Mouse (Mus musculus): ENCODE data around the gene Tnik. TPM values are rescaled to one million over a fixed set of nuclear protein-coding genes. Genes with fewer than 3 reads are reported as not detected.

Tnik gene
- polyA plus RNA-seq, 1 experiment from 2014 or later = 111 TPM

DNA sequence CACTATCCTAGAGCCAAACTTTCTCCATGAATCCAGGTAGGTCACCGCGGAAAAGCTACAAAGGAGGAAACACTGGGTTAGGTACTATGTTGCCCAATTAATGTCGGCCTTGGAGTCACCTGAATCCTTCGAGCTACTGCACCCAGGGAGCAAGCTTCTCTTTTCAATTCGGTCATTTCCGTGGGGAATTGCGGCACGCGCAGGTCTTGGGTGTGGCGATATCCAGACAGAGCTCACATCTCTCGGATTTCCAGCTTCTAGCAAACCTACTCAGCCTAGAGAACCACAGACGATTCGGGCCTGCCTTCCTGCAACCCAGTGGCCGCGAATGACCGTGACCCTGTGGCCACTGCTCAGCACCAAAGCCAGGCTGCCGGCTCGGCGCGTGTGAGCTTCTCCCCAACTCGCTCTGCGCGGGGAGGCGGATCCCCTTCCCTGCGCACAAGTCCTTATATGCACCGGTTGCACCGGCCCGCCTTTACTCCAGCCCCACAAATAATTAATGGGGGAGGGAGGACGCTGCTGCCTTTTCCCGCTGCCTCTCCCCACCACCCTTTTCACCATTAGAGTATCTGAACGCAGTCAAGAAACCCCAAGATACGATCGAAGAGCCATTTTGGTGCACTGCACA is 528 bp upstream of the Tnik start:
- H3K9ac ChIP-seq (replicated peaks; ENCODE audit: low read depth, low read length) = peak overlapping the region; percentile 94
- peak; percentile 59 for ATAC-seq
- no peaks in the 10 kb centered on the region for H3K27me3 ChIP-seq (replicated peaks; ENCODE audit: control insufficient read depth, insufficient read depth, low read length)
- H3K4me2 ChIP-seq (ENCODE audit: low read length) = peak overlapping the region; percentile 84
- H3K27ac ChIP-seq (ENCODE audit: low read length) = peak overlapping the region; percentile 96
- H3K36me3 ChIP-seq (ENCODE audit: control insufficient read depth, insufficient read depth) = no peaks in the 10 kb centered on the region
- H3K9me3 ChIP-seq (ENCODE audit: control insufficient read depth, low read length) = no peaks in the 10 kb centered on the region
- H3K4me1 ChIP-seq (replicated peaks; ENCODE audit: control insufficient read depth, insufficient read depth, low read length) = peaks cover 19% of the 10 kb centered on the region
- under 1% methylated on average over 33 of the region's 33 CpGs for WGBS
- peak overlapping the region; percentile 86 for H3K4me3 ChIP-seq (replicated peaks; ENCODE audit: low read length)

- 1% methylated on average over 26 of the region's 26 CpGs for WGBS
- ATAC-seq = peak; percentile 32
- peaks cover 33% of the 10 kb centered on the region for H3K4me1 ChIP-seq (replicated peaks; ENCODE audit: control insufficient read depth, insufficient read depth, low read length)
Measured at GRCm38 (mm10) chr3:28263948-28264840, 1.2 kb downstream of the Tnik start.

DNA sequence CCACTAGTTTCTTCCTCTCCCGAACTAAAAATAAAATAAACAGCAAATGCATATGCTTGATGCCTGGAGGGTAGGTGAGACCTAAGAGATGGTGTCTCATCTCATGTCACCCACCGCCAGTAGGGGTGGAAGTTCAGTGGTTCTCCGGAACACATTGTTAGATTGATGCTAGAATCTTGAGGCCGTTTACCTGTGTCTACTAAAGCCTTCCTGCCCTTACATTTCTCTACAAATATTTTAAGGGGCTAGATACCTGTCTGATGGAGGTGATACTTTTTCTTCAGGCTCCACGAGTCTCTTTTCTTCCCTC is 1.8 kb downstream of the Tnik start:
- Histone ChIP-seq H3K4me1 (replicated peaks; ENCODE audit: control insufficient read depth, insufficient read depth, low read length) (peaks cover 36% of the 10 kb centered on the region), H3K4me2 (ENCODE audit: low read length) (peak overlapping the region; percentile 84), H3K4me3 (replicated peaks; ENCODE audit: low read length) (peak overlapping the region; percentile 86), H3K27ac (ENCODE audit: low read length) (peak overlapping the region; percentile 96), H3K27me3 (replicated peaks; ENCODE audit: control insufficient read depth, insufficient read depth, low read length) (no peaks in the 10 kb centered on the region), H3K9me3 (ENCODE audit: control insufficient read depth, low read length) (no peaks in the 10 kb centered on the region), H3K36me3 (ENCODE audit: control insufficient read depth, insufficient read depth) (no peaks in the 10 kb centered on the region), H3K9ac (replicated peaks; ENCODE audit: low read depth, low read length) (peak overlapping the region; percentile 94)
- no peak for ATAC-seq
- WGBS = 12% methylated on average over 5 of the region's 5 CpGs

More at GRCm38 (mm10) chr3:28263948-28264840, 1.2 kb downstream of the Tnik start:
- Histone ChIP-seq H3K4me2 (ENCODE audit: low read length) (peak overlapping the region; percentile 84), H3K9me3 (ENCODE audit: control insufficient read depth, low read length) (no peaks in the 10 kb centered on the region), H3K9ac (replicated peaks; ENCODE audit: low read depth, low read length) (peak overlapping the region; percentile 94), H3K27me3 (replicated peaks; ENCODE audit: control insufficient read depth, insufficient read depth, low read length) (no peaks in the 10 kb centered on the region), H3K36me3 (ENCODE audit: control insufficient read depth, insufficient read depth) (no peaks in the 10 kb centered on the region), H3K4me3 (replicated peaks; ENCODE audit: low read length) (peak overlapping the region; percentile 86), H3K27ac (ENCODE audit: low read length) (peak overlapping the region; percentile 96)

GRCm38 (mm10) chr3:28265183-28265582 is 2.2 kb downstream of the Tnik start:
- 16% methylated on average over 4 of the region's 4 CpGs for WGBS
- ATAC-seq = peak; percentile 14
- H3K36me3 ChIP-seq (ENCODE audit: control insufficient read depth, insufficient read depth) = no peaks in the 10 kb centered on the region
- H3K4me3 ChIP-seq (replicated peaks; ENCODE audit: low read length) = peak overlapping the region; percentile 86
- no peaks in the 10 kb centered on the region for H3K27me3 ChIP-seq (replicated peaks; ENCODE audit: control insufficient read depth, insufficient read depth, low read length)
- peaks cover 39% of the 10 kb centered on the region for H3K4me1 ChIP-seq (replicated peaks; ENCODE audit: control insufficient read depth, insufficient read depth, low read length)
- H3K27ac ChIP-seq (ENCODE audit: low read length) = peak overlapping the region; percentile 96
- H3K9me3 ChIP-seq (ENCODE audit: control insufficient read depth, low read length) = no peaks in the 10 kb centered on the region
- peak overlapping the region; percentile 94 for H3K9ac ChIP-seq (replicated peaks; ENCODE audit: low read depth, low read length)
- peak overlapping the region; percentile 84 for H3K4me2 ChIP-seq (ENCODE audit: low read length)

- 40% methylated on average over 5 of the region's 5 CpGs for whole genome bisulfite sequencing
- H3K27me3 ChIP-seq (replicated peaks; ENCODE audit: control insufficient read depth, insufficient read depth, low read length) = no peaks in the 10 kb centered on the region
- peak overlapping the region; percentile 96 for H3K27ac ChIP-seq (ENCODE audit: low read length)
- peaks cover 43% of the 10 kb centered on the region for H3K4me1 ChIP-seq (replicated peaks; ENCODE audit: control insufficient read depth, insufficient read depth, low read length)
- 0 out of 2 replicates have a peak, but pooled peaks have one; percentile 10 for ATAC-seq
- H3K36me3 ChIP-seq (ENCODE audit: control insufficient read depth, insufficient read depth) = no peaks in the 10 kb centered on the region
- H3K4me3 ChIP-seq (replicated peaks; ENCODE audit: low read length) = peak overlapping the region; percentile 86
- H3K9me3 ChIP-seq (ENCODE audit: control insufficient read depth, low read length) = no peaks in the 10 kb centered on the region
- peak overlapping the region; percentile 84 for H3K4me2 ChIP-seq (ENCODE audit: low read length)
- peak overlapping the region; percentile 94 for H3K9ac ChIP-seq (replicated peaks; ENCODE audit: low read depth, low read length)
Measured at GRCm38 (mm10) chr3:28265656-28266055, 2.6 kb downstream of the Tnik start.

GRCm38 (mm10) chr3:28267211-28267610 is 4.2 kb downstream of the Tnik start:
- Histone ChIP-seq H3K9ac (replicated peaks; ENCODE audit: low read depth, low read length) (no peak overlapping the region), H3K27me3 (replicated peaks; ENCODE audit: control insufficient read depth, insufficient read depth, low read length) (no peaks in the 10 kb centered on the region), H3K9me3 (ENCODE audit: control insufficient read depth, low read length) (no peaks in the 10 kb centered on the region), H3K4me3 (replicated peaks; ENCODE audit: low read length) (no peak overlapping the region), H3K4me1 (replicated peaks; ENCODE audit: control insufficient read depth, insufficient read depth, low read length) (peaks cover 48% of the 10 kb centered on the region), H3K4me2 (ENCODE audit: low read length) (peak overlapping the region; percentile 84), H3K36me3 (ENCODE audit: control insufficient read depth, insufficient read depth) (no peaks in the 10 kb centered on the region), H3K27ac (ENCODE audit: low read length) (no peak overlapping the region)
- WGBS = 75% methylated on average over 7 of the region's 7 CpGs
- no peak for ATAC-seq

DNA sequence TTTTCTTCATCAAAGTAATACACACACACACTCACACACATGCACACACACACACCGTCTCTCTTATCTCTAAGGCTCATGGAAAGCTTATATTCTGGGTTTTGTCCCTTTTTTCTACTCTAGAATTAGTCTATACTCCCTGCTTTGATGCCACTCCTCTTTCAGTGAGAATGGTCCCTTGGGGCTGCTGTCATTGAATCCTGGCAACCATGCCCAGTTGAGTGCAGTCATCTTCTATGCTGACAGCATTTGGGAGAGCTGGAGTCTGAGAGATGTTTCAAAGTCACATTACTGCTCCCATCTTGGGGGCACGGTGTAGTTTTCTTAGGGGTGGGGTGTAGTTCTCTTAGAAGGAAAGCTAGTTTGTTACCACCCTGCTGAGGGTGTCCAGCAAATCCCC is 6.7 kb downstream of the Tnik start:
- Histone ChIP-seq H3K27ac (ENCODE audit: low read length) (no peak overlapping the region), H3K36me3 (ENCODE audit: control insufficient read depth, insufficient read depth) (no peaks in the 10 kb centered on the region), H3K27me3 (replicated peaks; ENCODE audit: control insufficient read depth, insufficient read depth, low read length) (no peaks in the 10 kb centered on the region), H3K4me2 (ENCODE audit: low read length) (no peak overlapping the region), H3K4me3 (replicated peaks; ENCODE audit: low read length) (no peak overlapping the region), H3K4me1 (replicated peaks; ENCODE audit: control insufficient read depth, insufficient read depth, low read length) (peaks cover 48% of the 10 kb centered on the region), H3K9me3 (ENCODE audit: control insufficient read depth, low read length) (no peaks in the 10 kb centered on the region), H3K9ac (replicated peaks; ENCODE audit: low read depth, low read length) (no peak overlapping the region)
- no peak for ATAC-seq
- 57% methylated on average over 2 of the region's 2 CpGs for WGBS

- ATAC-seq = no peak
- no peak overlapping the region for H3K4me2 ChIP-seq (ENCODE audit: low read length)
- H3K27me3 ChIP-seq (replicated peaks; ENCODE audit: control insufficient read depth, insufficient read depth, low read length) = no peaks in the 10 kb centered on the region
Measured at GRCm38 (mm10) chr3:28271884-28272283, 8.9 kb downstream of the Tnik start.

DNA sequence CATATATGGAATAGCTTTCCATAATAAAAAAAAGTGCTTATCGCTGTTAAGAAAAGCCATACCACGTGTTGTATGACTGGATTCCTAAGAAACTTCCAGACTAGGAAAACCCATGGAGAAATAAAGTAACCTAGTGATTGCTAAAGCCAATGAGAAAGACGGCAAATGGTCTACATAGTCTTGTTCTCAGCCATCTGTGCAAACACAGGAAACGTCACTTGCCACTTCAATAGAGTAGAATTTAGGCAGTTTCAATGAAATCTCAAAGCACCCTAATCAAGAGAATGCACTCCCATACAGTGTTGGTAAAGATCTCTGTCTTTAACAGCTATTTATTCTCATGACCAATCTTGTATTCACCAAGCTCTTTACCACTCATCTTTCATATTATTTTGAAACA is 11.7 kb downstream of the Tnik start:
- peaks cover 13% of the 10 kb centered on the region for H3K4me1 ChIP-seq (replicated peaks; ENCODE audit: control insufficient read depth, insufficient read depth, low read length)
- 84% methylated on average over 4 of the region's 4 CpGs for whole genome bisulfite sequencing
- no peak overlapping the region for H3K4me2 ChIP-seq (ENCODE audit: low read length)

More at GRCm38 (mm10) chr3:28271884-28272283, 8.9 kb downstream of the Tnik start:
- H3K36me3 ChIP-seq (ENCODE audit: control insufficient read depth, insufficient read depth) = no peaks in the 10 kb centered on the region
- no peak overlapping the region for H3K27ac ChIP-seq (ENCODE audit: low read length)
- H3K9me3 ChIP-seq (ENCODE audit: control insufficient read depth, low read length) = no peaks in the 10 kb centered on the region
- peaks cover 35% of the 10 kb centered on the region for H3K4me1 ChIP-seq (replicated peaks; ENCODE audit: control insufficient read depth, insufficient read depth, low read length)
- no peak overlapping the region for H3K4me3 ChIP-seq (replicated peaks; ENCODE audit: low read length)
- no peak overlapping the region for H3K9ac ChIP-seq (replicated peaks; ENCODE audit: low read depth, low read length)

More for the DNA sequence above, 11.7 kb downstream of the Tnik start:
- ATAC-seq = no peak
- H3K9ac ChIP-seq (replicated peaks; ENCODE audit: low read depth, low read length) = no peak overlapping the region
- no peaks in the 10 kb centered on the region for H3K9me3 ChIP-seq (ENCODE audit: control insufficient read depth, low read length)
- no peaks in the 10 kb centered on the region for H3K36me3 ChIP-seq (ENCODE audit: control insufficient read depth, insufficient read depth)
- no peak overlapping the region for H3K4me3 ChIP-seq (replicated peaks; ENCODE audit: low read length)
- no peaks in the 10 kb centered on the region for H3K27me3 ChIP-seq (replicated peaks; ENCODE audit: control insufficient read depth, insufficient read depth, low read length)
- H3K27ac ChIP-seq (ENCODE audit: low read length) = no peak overlapping the region

Measured in forebrain, embryonic 16.5 days (tissue).